Mouse (Mus musculus) ES-E14 (cell line): ENCODE data around the gene Spats2l. TPM values are rescaled to one million over a fixed set of nuclear protein-coding genes. Genes with fewer than 3 reads are reported as not detected.

Experiments used
- DNase-seq: peaks from one replicate; pipeline ENCODE4 v3.0.0-alpha.2; 2013; ENCODE audit warnings: low read depth, low spot score
- H3K27ac ChIP-seq: 2 replicates; pipeline ENCODE4 v1.5.1; 2012; ENCODE audit warnings: low read depth, mild to moderate bottlenecking, low read length, moderate library complexity, mixed read lengths; ENCODE audit not compliant: poor library complexity, insufficient read depth, severe bottlenecking
- H3K36me3 ChIP-seq: 2 replicates; pipeline ENCODE4 v1.6.1; 2012; ENCODE audit warnings: mild to moderate bottlenecking, low read length, moderate library complexity, mixed read lengths; ENCODE audit not compliant: control insufficient read depth, poor library complexity, insufficient read depth, severe bottlenecking
- H3K4me1 ChIP-seq, 2 experiments: fragments of 150-350 bp in 1 of 2; sonication (generic) in 1 of 2; 2 replicates each; pipeline ENCODE4 v1.6.1; 2012; ENCODE audit warnings: low read length in 2 of 2, mild to moderate bottlenecking in 1 of 2, mixed read lengths in 1 of 2; ENCODE audit not compliant: control insufficient read depth in 2 of 2, insufficient read depth in 2 of 2, poor library complexity in 1 of 2
- H3K4me3 ChIP-seq, 2 experiments: fragments of 150-350 bp in 1 of 2; sonication (generic) in 1 of 2; 2 replicates each; pipeline ENCODE4 v1.5.1; 2012; ENCODE audit warnings: low read length in 2 of 2, low read depth in 1 of 2, mild to moderate bottlenecking in 1 of 2, mixed read lengths in 1 of 2; ENCODE audit not compliant: insufficient read depth in 1 of 2, poor library complexity in 1 of 2, severe bottlenecking in 1 of 2
- H3K9ac ChIP-seq: 2 replicates; pipeline ENCODE4 v1.6.1; 2012; ENCODE audit warnings: low read depth, mild to moderate bottlenecking, low read length, mixed read lengths; ENCODE audit not compliant: poor library complexity, insufficient read depth, severe bottlenecking
- H3K9me3 ChIP-seq: fragments of 150-350 bp; sonication (generic); 2 replicates; pipeline ENCODE4 v1.6.1; 2012; ENCODE audit warnings: low read depth, mild to moderate bottlenecking, low read length; ENCODE audit not compliant: control insufficient read depth, insufficient read depth
- CHD2 ChIP-seq: IDR thresholded peaks from 2 replicates; pipeline ENCODE4 v1.6.1; 2014; ENCODE audit warnings: mild to moderate bottlenecking, low read depth, low read length, inconsistent platforms
- HCFC1 ChIP-seq: IDR thresholded peaks from 2 replicates; pipeline ENCODE4 v1.6.1; 2012; ENCODE audit warnings: low read length, inconsistent platforms, borderline replicate concordance; ENCODE audit not compliant: insufficient read depth
- MAFK ChIP-seq: IDR thresholded peaks from 2 replicates; pipeline ENCODE4 v1.6.1; 2014; ENCODE audit warnings: mild to moderate bottlenecking, low read depth, low read length, inconsistent platforms; ENCODE audit not compliant: insufficient read depth
- ZC3H11A ChIP-seq: IDR thresholded peaks from 2 replicates; pipeline ENCODE4 v1.6.1; 2012; ENCODE audit warnings: low read depth, mild to moderate bottlenecking, inconsistent platforms, low read length, borderline replicate concordance
- ZNF384 ChIP-seq: IDR thresholded peaks from 2 replicates; pipeline ENCODE4 v1.6.1; 2012; ENCODE audit warnings: low read depth, low read length, inconsistent platforms
- in situ Hi-C, 2 experiments: fragments of 600-800 bp; cut with MboI; formaldehyde crosslinking; loops; one replicate each; pipeline ENCODE4 v1.15.1; 2025; ENCODE audit warnings: low sequenced_read_pairs in 2 of 2, inconsistent platforms in 1 of 2; ENCODE audit not compliant: unreplicated experiment in 2 of 2
- total RNA-seq: library from RNA; depleted of rRNA; stranded (reverse); fragments of 300-350 nt; gene quantifications from 2 replicates; pipeline ENCODE4 v1.2.3, GENCODE M21; 2012

The Spats2l gene
- total RNA-seq, 1 experiment = 2.3 TPM

DNA sequence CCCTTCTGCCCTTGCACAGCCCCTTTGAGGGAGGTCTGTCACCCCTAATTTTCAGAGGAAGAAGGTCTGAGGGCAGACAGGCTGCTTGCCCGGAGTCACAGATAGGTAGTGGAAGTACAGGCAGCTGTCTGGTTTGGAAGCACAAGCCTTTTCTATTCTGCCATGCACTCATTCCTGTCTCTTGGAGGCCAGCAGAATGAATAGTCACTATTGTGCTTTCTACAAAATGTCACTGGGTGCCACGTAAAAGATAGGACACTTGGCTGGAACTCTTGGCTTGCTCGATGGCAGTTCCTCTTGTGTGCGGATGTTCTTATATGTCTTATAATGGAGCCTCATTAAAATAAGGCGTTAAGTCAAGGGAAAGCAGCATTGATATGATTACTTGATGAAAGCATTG, 15.9 kb downstream of the Spats2l start:
- TF ChIP-seq MAFK (no peak), ZNF384 (no peak)
- in situ Hi-C loops = no loop called here

DNA sequence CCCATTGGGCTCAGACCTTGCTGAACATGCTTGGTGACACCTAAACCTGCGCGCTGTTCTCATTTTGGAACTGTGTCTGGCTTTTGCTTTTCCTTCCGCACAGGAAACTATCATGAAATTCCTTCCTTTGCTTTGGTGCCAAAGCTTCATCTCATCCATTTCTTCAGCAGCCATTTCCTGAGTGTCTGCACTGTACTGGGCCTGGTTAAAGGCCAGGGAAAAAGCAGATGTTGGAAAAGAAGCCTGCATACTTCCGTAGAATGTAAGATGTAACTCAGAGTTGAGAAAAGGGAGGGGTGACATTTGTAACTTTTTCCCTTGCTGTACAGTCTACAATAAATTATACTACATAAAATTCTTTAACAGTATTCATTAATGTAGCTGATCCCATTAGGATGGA, 18.2 kb downstream of the Spats2l start:
- in situ Hi-C loops = no loop called here
- TF ChIP-seq MAFK = no peak
- TF ChIP-seq CHD2 = no peak
- no peak for TF ChIP-seq ZNF384
- no peak for TF ChIP-seq ZC3H11A
- TF ChIP-seq HCFC1 = no peak
- Histone ChIP-seq H3K4me3 (no peak overlapping the region), H3K4me1 (no peaks in the 10 kb centered on the region), H3K27ac (no peak overlapping the region), H3K36me3 (no peaks in the 10 kb centered on the region), H3K9ac (no peak overlapping the region), H3K9me3 (no peaks in the 10 kb centered on the region)
- DNase-seq = no peak

More for the DNA sequence above, 15.9 kb downstream of the Spats2l start:
- Histone ChIP-seq H3K4me1 (no peaks in the 10 kb centered on the region), H3K27ac (no peak overlapping the region), H3K36me3 (no peaks in the 10 kb centered on the region), H3K4me3 (no peak overlapping the region), H3K9ac (no peak overlapping the region), H3K9me3 (no peaks in the 10 kb centered on the region)
- no peak for DNase-seq

GRCm38 (mm10) chr1:57795838-57796237, 21.9 kb downstream of the Spats2l start:
- H3K4me1 ChIP-seq = no peaks in the 10 kb centered on the region
- no peak overlapping the region for H3K9ac ChIP-seq
- H3K4me3 ChIP-seq = no peak overlapping the region
- no peaks in the 10 kb centered on the region for H3K36me3 ChIP-seq
- in situ Hi-C loops = no loop called here
- DNase-seq = no peak
- no peak overlapping the region for H3K27ac ChIP-seq
- TF ChIP-seq ZNF384 = no peak
- no peak for TF ChIP-seq MAFK
- TF ChIP-seq HCFC1 = no peak
- no peak for TF ChIP-seq CHD2
- no peaks in the 10 kb centered on the region for H3K9me3 ChIP-seq

- Histone ChIP-seq H3K4me3 (no peak overlapping the region), H3K36me3 (no peaks in the 10 kb centered on the region), H3K4me1 (no peaks in the 10 kb centered on the region), H3K27ac (no peak overlapping the region), H3K9ac (no peak overlapping the region), H3K9me3 (no peaks in the 10 kb centered on the region)
- no peak for DNase-seq
- in situ Hi-C loops = no loop called here
- TF ChIP-seq CHD2 = no peak
- TF ChIP-seq HCFC1 = no peak
- no peak for TF ChIP-seq ZC3H11A
- TF ChIP-seq MAFK = no peak
- no peak for TF ChIP-seq ZNF384
Measured at GRCm38 (mm10) chr1:57799398-57799797, 25.4 kb downstream of the Spats2l start.

DNA sequence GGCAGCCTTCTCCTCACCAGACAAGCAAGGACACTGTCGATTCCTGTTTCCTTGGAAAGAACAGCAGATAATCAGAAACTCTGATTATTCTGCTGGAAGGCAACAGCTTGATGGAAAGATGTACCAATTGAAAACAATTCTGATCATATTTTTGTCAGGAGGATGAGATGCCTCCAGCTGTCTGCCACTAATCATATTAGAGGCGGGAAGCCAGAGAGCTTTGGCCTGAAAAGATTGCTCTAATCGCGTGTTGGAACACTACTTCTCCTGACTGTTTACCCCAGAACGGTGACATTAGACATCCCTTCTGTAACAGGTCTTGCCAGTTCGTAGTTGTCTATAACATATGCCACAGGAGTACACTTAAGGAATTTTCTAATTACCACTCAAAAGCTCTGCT, 26.9 kb downstream of the Spats2l start:
- no peaks in the 10 kb centered on the region for H3K9me3 ChIP-seq
- DNase-seq = no peak
- no peaks in the 10 kb centered on the region for H3K4me1 ChIP-seq
- in situ Hi-C loops = no loop called here
- TF ChIP-seq CHD2 (no peak), MAFK (no peak), ZNF384 (no peak), HCFC1 (no peak), ZC3H11A (no peak)
- no peak overlapping the region for H3K9ac ChIP-seq
- H3K27ac ChIP-seq = no peak overlapping the region
- no peaks in the 10 kb centered on the region for H3K36me3 ChIP-seq
- H3K4me3 ChIP-seq = no peak overlapping the region
